Comparison of ENCODE assay signal across 8 mouse cellular contexts in the genomic region with DNA sequence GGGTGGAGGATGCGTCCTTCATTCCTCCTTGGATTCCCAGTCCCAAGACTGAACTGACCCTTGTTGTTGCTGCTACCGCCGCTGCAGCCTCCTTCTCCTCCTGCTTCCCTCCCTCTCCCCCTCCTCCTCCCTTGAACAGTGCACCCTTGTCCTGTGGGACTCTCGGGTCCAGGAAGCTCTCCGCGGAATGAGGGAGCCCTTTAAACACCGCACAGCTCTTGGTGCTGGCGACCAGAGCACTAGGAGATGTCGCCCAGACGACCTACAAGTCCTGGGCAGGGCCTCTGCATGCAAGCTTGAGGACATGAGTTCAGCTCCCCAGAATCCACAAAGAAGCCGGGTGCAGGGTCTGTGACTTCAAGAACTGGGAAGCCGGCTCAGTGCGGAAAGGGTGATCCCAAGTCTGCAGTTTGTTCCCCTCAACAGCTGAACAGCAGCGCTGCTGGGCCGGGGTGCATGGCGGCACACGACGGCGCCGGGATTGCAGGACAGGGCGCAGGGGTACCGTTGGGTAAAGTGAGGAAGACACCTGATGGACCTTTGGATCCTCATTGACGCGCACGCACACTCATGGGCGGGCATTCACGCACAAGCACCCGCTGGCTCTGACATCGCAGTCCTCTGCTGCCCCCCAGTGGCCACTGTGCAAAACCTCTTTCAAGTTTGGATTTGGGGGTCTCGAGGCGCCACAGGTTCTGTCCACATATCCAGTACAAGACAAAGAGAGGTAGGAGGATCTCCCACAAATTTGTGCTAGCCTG. TPM values are rescaled to one million over a fixed set of nuclear protein-coding genes. Genes with fewer than 3 reads are reported as not detected.
DNase-seq lines count a peak whose midpoint lies in the region; ATAC-seq and TF ChIP-seq lines count a peak whose summit lies in the region.

No protein-coding gene starts in this region.

- peaks cover 25% of the 10 kb centered on the region for H3K27me3 ChIP-seq in E14TG2a.4 (ENCODE audit: insufficient read depth, low read length)
- peaks cover 17% of the 10 kb centered on the region for H3K27me3 ChIP-seq in forebrain, embryonic 13.5 days
- no peaks in the 10 kb centered on the region; the same call in 1 of the 2 replicates for H3K27me3 ChIP-seq in liver, postnatal 0 days (ENCODE audit: insufficient read depth, low read length)
- no peaks in the 10 kb centered on the region; the same call in 1 of the 2 replicates for H3K27me3 ChIP-seq in neural tube, embryonic 14.5 days (ENCODE audit: control insufficient read depth, insufficient read depth, low read length)
- no peaks in the 10 kb centered on the region for H3K27me3 ChIP-seq in testis, adult 2 months (ENCODE audit: control insufficient read depth, insufficient read depth, low read length)

- H3K36me3 ChIP-seq in E14TG2a.4 (ENCODE audit: insufficient read depth, low read length), result no peaks in the 10 kb centered on the region
- H3K36me3 ChIP-seq in forebrain, embryonic 13.5 days (ENCODE audit: poor library complexity, severe bottlenecking), result no peaks in the 10 kb centered on the region
- H3K36me3 ChIP-seq in liver, postnatal 0 days (replicated peaks; ENCODE audit: insufficient read depth, low read length), result no peaks in the 10 kb centered on the region
- H3K36me3 ChIP-seq in neural tube, embryonic 14.5 days (ENCODE audit: control insufficient read depth, insufficient read depth, low read length), result no peaks in the 10 kb centered on the region
- H3K36me3 ChIP-seq in testis, adult 2 months (ENCODE audit: control insufficient read depth, insufficient read depth, low read length), result no peaks in the 10 kb centered on the region

- peak; percentile 25; the same call in 1 of the 2 replicates for ATAC-seq in forebrain, embryonic 13.5 days
- no peak for ATAC-seq in liver, postnatal 0 days
- ATAC-seq in neural tube, embryonic 14.5 days (ENCODE audit: low read depth), result peak; percentile 14; the same call in 1 of the 2 replicates

- TF ChIP-seq EP300 in liver, postnatal 0 days (IDR thresholded peaks at IDR 0.05; ENCODE audit: low read depth), result no peak

- TF ChIP-seq CTCF in E14TG2a.4 (conservative IDR thresholded peaks at IDR 0.05; ENCODE audit: low read length), result peak; percentile 53
- peak; percentile 97 for TF ChIP-seq CTCF in liver, postnatal 0 days (IDR thresholded peaks at IDR 0.05; ENCODE audit: low read depth)
- peak; percentile 91 for TF ChIP-seq CTCF in testis, adult 2 months (IDR thresholded peaks at IDR 0.05; ENCODE audit: control insufficient read depth, insufficient read depth, insufficient replicate concordance, low read depth, low read length)

- no peaks in the 10 kb centered on the region for H3K9me3 ChIP-seq in E14TG2a.4 (ENCODE audit: low read length)
- no peaks in the 10 kb centered on the region for H3K9me3 ChIP-seq in forebrain, embryonic 13.5 days (replicated peaks)
- no peaks in the 10 kb centered on the region for H3K9me3 ChIP-seq in liver, postnatal 0 days (ENCODE audit: low read length)
- no peaks in the 10 kb centered on the region for H3K9me3 ChIP-seq in neural tube, embryonic 14.5 days (ENCODE audit: control insufficient read depth, low read length)

- peak overlapping the region; percentile 81 for H3K4me3 ChIP-seq in E14TG2a.4 (replicated peaks; ENCODE audit: low read length)
- peak overlapping the region; percentile 41 for H3K4me3 ChIP-seq in forebrain, embryonic 13.5 days
- H3K4me3 ChIP-seq in liver, postnatal 0 days (ENCODE audit: low read depth, low read length), result peak overlapping the region; percentile 40
- peak overlapping the region; percentile 26 for H3K4me3 ChIP-seq in neural tube, embryonic 14.5 days (ENCODE audit: low read depth, low read length)
- H3K4me3 ChIP-seq in testis, adult 2 months (ENCODE audit: control insufficient read depth, low read depth, low read length), result peak overlapping the region; percentile 80

- H3K4me2 ChIP-seq in forebrain, embryonic 13.5 days, result peak overlapping the region; percentile 81
- peak overlapping the region; percentile 80 for H3K4me2 ChIP-seq in liver, postnatal 0 days (ENCODE audit: low read depth, low read length)
- peak overlapping the region; percentile 80 for H3K4me2 ChIP-seq in neural tube, embryonic 14.5 days (ENCODE audit: low read depth, low read length)

- peak overlapping the region; percentile 58 for H3K9ac ChIP-seq in forebrain, embryonic 13.5 days
- H3K9ac ChIP-seq in liver, postnatal 0 days (replicated peaks), result no peak overlapping the region; the same call in 1 of the 2 replicates
- peak overlapping the region; percentile 32 for H3K9ac ChIP-seq in neural tube, embryonic 14.5 days (replicated peaks; ENCODE audit: low read depth, low read length)

- 5% methylated on average over 31 of the region's 31 CpGs for WGBS in forebrain, embryonic 13.5 days
- WGBS in large intestine, adult 2 months, result 2% methylated on average over 31 of the region's 31 CpGs
- WGBS in liver, postnatal 0 days (ENCODE audit: insufficient replicate concordance), result 3% methylated on average over 31 of the region's 31 CpGs
- 4% methylated on average over 31 of the region's 31 CpGs for whole genome bisulfite sequencing in neural tube, embryonic 14.5 days

- H3K27ac ChIP-seq in forebrain, embryonic 13.5 days, result no peak overlapping the region
- H3K27ac ChIP-seq in liver, postnatal 0 days (ENCODE audit: low read depth), result no peak overlapping the region
- H3K27ac ChIP-seq in neural tube, embryonic 14.5 days (ENCODE audit: low read depth, low read length), result no peak overlapping the region; the same call in 1 of the 2 replicates
- no peak overlapping the region for H3K27ac ChIP-seq in testis, adult 2 months (ENCODE audit: control insufficient read depth, insufficient read depth, low read depth, low read length)

- no peak; the same call in 1 of the 2 replicates for TF ChIP-seq POLR2A in testis, adult 2 months (IDR thresholded peaks at IDR 0.05; ENCODE audit: control insufficient read depth, low read depth, low read length)

- peak; percentile 71 for DNase-seq in c-Kit-positive CD71-positive TER-119-positive erythroid progenitor cells, embryonic 14.5 days (ENCODE audit: low spot score)
- peak; percentile 87 to 91 for DNase-seq in heart, postnatal 14 days
- DNase-seq in large intestine, adult 2 months (ENCODE audit: low read depth, low spot score), result peak; percentile 60
- DNase-seq in liver, postnatal 0 days, result peak; percentile 90

- peaks cover 40% of the 10 kb centered on the region for H3K4me1 ChIP-seq in E14TG2a.4 (replicated peaks; ENCODE audit: low read depth, low read length)
- peaks cover 17% of the 10 kb centered on the region for H3K4me1 ChIP-seq in forebrain, embryonic 13.5 days
- 0 out of 2 replicates have a peak, but pooled peaks cover 5% of the 10 kb centered on the region for H3K4me1 ChIP-seq in liver, postnatal 0 days (ENCODE audit: insufficient read depth)
- H3K4me1 ChIP-seq in neural tube, embryonic 14.5 days (ENCODE audit: control insufficient read depth, insufficient read depth, low read length), result no peaks in the 10 kb centered on the region
- peaks cover 8% of the 10 kb centered on the region for H3K4me1 ChIP-seq in testis, adult 2 months (ENCODE audit: control insufficient read depth, insufficient read depth, low read length)

- intact Hi-C loops in heart, postnatal 14 days (cut with DNase I), result loop anchor here (1.0 to 5.0 kb wide), 4 partner anchors 41 to 311 kb away; partner anchors contain the start of genes Catsperd, Lonp1 and Rpl36

RNA-seq across cellular contexts. Expression of gene Ranbp3, which starts 4.5 kb away (rescaled TPM):
- 112 and 123 TPM in 2 replicates for polyA plus RNA-seq in forebrain, embryonic 13.5 days (2015; fragmentation: Nextera tagmentation; extraction: Ambion mirVana)
- 10 to 100 TPM; 41.8 to 44.7 TPM for total RNA-seq in heart, postnatal 14 days (2021)
- 62.5 and 73.0 TPM in 2 replicates for polyA plus RNA-seq in large intestine, adult 2 months (2012; rRNA removed)
- 19.6 and 21.8 TPM in 2 replicates for polyA plus RNA-seq in liver, postnatal 0 days (2015; fragmentation: Nextera tagmentation; extraction: Ambion mirVana)
- polyA plus RNA-seq in neural tube, embryonic 14.5 days (2014; fragmentation: Nextera tagmentation; extraction: Ambion mirVana), result 93.6 and 95.9 TPM in 2 replicates
- 98.4 and 120 TPM in 2 replicates for polyA plus RNA-seq in testis, adult 2 months (2012; rRNA removed)

RNA-seq across cellular contexts. Expression of gene Catsperd, which starts 40.6 kb away (rescaled TPM):
- polyA plus RNA-seq in forebrain, embryonic 13.5 days (2015; fragmentation: Nextera tagmentation; extraction: Ambion mirVana), result 0.58 and 0.70 TPM in 2 replicates
- total RNA-seq in heart, postnatal 14 days (2021), result not detected
- polyA plus RNA-seq in large intestine, adult 2 months (2012; rRNA removed), result 0.27 and 0.33 TPM in 2 replicates
- 0.33 and 0.60 TPM in 2 replicates for polyA plus RNA-seq in liver, postnatal 0 days (2015; fragmentation: Nextera tagmentation; extraction: Ambion mirVana)
- 2.6 and 3.7 TPM in 2 replicates for polyA plus RNA-seq in neural tube, embryonic 14.5 days (2014; fragmentation: Nextera tagmentation; extraction: Ambion mirVana)
- polyA plus RNA-seq in testis, adult 2 months (2012; rRNA removed), result 182 and 184 TPM in 2 replicates

RNA-seq across cellular contexts. Expression of gene Lonp1, which starts 41.9 kb away (rescaled TPM):
- 41.2 and 47.1 TPM in 2 replicates for polyA plus RNA-seq in forebrain, embryonic 13.5 days (2015; fragmentation: Nextera tagmentation; extraction: Ambion mirVana)
- total RNA-seq in heart, postnatal 14 days (2021), result 100 to 1,000 TPM in 1 of 2 experiments, 10 to 100 TPM in 1; 97.3 to 104 TPM
- 45.1 and 53.6 TPM in 2 replicates for polyA plus RNA-seq in large intestine, adult 2 months (2012; rRNA removed)
- polyA plus RNA-seq in liver, postnatal 0 days (2015; fragmentation: Nextera tagmentation; extraction: Ambion mirVana), result 29.8 and 31.9 TPM in 2 replicates
- 40.7 and 45.6 TPM in 2 replicates for polyA plus RNA-seq in neural tube, embryonic 14.5 days (2014; fragmentation: Nextera tagmentation; extraction: Ambion mirVana)
- polyA plus RNA-seq in testis, adult 2 months (2012; rRNA removed), result 22.8 and 23.5 TPM in 2 replicates

RNA-seq across cellular contexts. Expression of gene Ndufa11, which starts 49.0 kb away (rescaled TPM):
- polyA plus RNA-seq in forebrain, embryonic 13.5 days (2015; fragmentation: Nextera tagmentation; extraction: Ambion mirVana), result 433 and 459 TPM in 2 replicates
- 100 to 1,000 TPM; 796 to 811 TPM for total RNA-seq in heart, postnatal 14 days (2021)
- 662 and 682 TPM in 2 replicates for polyA plus RNA-seq in large intestine, adult 2 months (2012; rRNA removed)
- 281 and 298 TPM in 2 replicates for polyA plus RNA-seq in liver, postnatal 0 days (2015; fragmentation: Nextera tagmentation; extraction: Ambion mirVana)
- 570 and 693 TPM in 2 replicates for polyA plus RNA-seq in neural tube, embryonic 14.5 days (2014; fragmentation: Nextera tagmentation; extraction: Ambion mirVana)
- 135 and 159 TPM in 2 replicates for polyA plus RNA-seq in testis, adult 2 months (2012; rRNA removed)

RNA-seq across cellular contexts. Expression of gene Vmac, which starts 49.3 kb away (rescaled TPM):
- 14.0 and 16.7 TPM in 2 replicates for polyA plus RNA-seq in forebrain, embryonic 13.5 days (2015; fragmentation: Nextera tagmentation; extraction: Ambion mirVana)
- total RNA-seq in heart, postnatal 14 days (2021), result 1 to 10 TPM; 5.3 to 7.6 TPM
- polyA plus RNA-seq in large intestine, adult 2 months (2012; rRNA removed), result 10.4 and 10.5 TPM in 2 replicates
- polyA plus RNA-seq in liver, postnatal 0 days (2015; fragmentation: Nextera tagmentation; extraction: Ambion mirVana), result 3.3 and 4.1 TPM in 2 replicates
- polyA plus RNA-seq in neural tube, embryonic 14.5 days (2014; fragmentation: Nextera tagmentation; extraction: Ambion mirVana), result 16.9 and 19.4 TPM in 2 replicates
- polyA plus RNA-seq in testis, adult 2 months (2012; rRNA removed), result 9.2 and 12.4 TPM in 2 replicates

Comparison
In these comparisons a context has a peak if more than half of its experiments do, and no peak if none do; other contexts are left out.
1. H3K4me3 ChIP-seq: peak in every context shown above with its lines; median percentile 81 in E14TG2a.4; 80 in testis, adult 2 months; 41 in forebrain, embryonic 13.5 days; 40 in liver, postnatal 0 days; 26 in neural tube, embryonic 14.5 days.
2. RNA of gene Catsperd, which starts 40.6 kb away (polyA plus RNA-seq): 182 to 184 TPM in testis, adult 2 months; 2.6 to 3.7 TPM in neural tube, embryonic 14.5 days, 0.58 to 0.70 TPM in forebrain, embryonic 13.5 days, 0.27 to 0.33 TPM in large intestine, adult 2 months and 0.33 to 0.60 TPM in liver, postnatal 0 days; every median in the first group is over 10 times any median in the second.
3. Peak in every context shown above with its lines, with median percentiles within 50 percentile points of each other: CTCF ChIP-seq, DNase-seq and H3K4me2 ChIP-seq.